Mouse (Mus musculus) kidney, adult 2 months (tissue): ENCODE measurements at regions not wholly inside any gene's neighbourhood (a gene's known extent, or its start where the extent isn't known, plus 50 kb on each side); places are given as distances from the start of the nearest gene placed in this dataset.
A peak's percentile ranks its signal among the peaks of the same experiment; 100 is the strongest.

ENCODE experiments used
- DNase-seq: peaks from one replicate; pipeline ENCODE4 v3.0.0; 2021
- H3K27ac ChIP-seq: fragments of 200-500 bp; 2 replicates; pipeline ENCODE4 v1.5.1; 2012; ENCODE audit warnings: low read depth, low read length, control low read depth, inconsistent platforms; ENCODE audit not compliant: insufficient read depth
- H3K27me3 ChIP-seq: fragments of 200-500 bp; replicated peaks from 2 replicates; pipeline ENCODE4 v1.6.1; 2012; ENCODE audit warnings: mild to moderate bottlenecking, moderate library complexity, low read length, inconsistent platforms; ENCODE audit not compliant: control insufficient read depth, insufficient read depth
- H3K36me3 ChIP-seq: fragments of 200-500 bp; 2 replicates; pipeline ENCODE4 v1.6.1; 2012; ENCODE audit warnings: mild to moderate bottlenecking, moderate library complexity, low read length, inconsistent platforms; ENCODE audit not compliant: control insufficient read depth, insufficient read depth
- H3K4me1 ChIP-seq: fragments of 200-500 bp; 2 replicates; pipeline ENCODE4 v1.6.1; 2011; ENCODE audit warnings: low read length; ENCODE audit not compliant: control insufficient read depth, insufficient read depth
- H3K4me3 ChIP-seq: fragments of 200-500 bp; 2 replicates; pipeline ENCODE4 v1.5.1; 2011; ENCODE audit warnings: mild to moderate bottlenecking, low read depth, low read length, control low read depth; ENCODE audit not compliant: insufficient read depth
- CTCF ChIP-seq: fragments of 200-500 bp; conservative IDR thresholded peaks from 2 replicates; pipeline ENCODE4 v1.5.1; 2011; ENCODE audit warnings: low read depth, mild to moderate bottlenecking, control low read depth, low read length, moderate library complexity, mixed read lengths; ENCODE audit not compliant: insufficient read depth, insufficient read length
- POLR2A ChIP-seq: fragments of 200-500 bp; IDR thresholded peaks from one replicate; pipeline ENCODE4 v1.6.1; 2011; ENCODE audit warnings: low read depth, low read length, control low read depth
- WGBS: fragments of 180-500 bp; shearing (Covaris S2); methylation state at CpG from one replicate; pipeline ENCODE4 v1.1.7; 2018; 5-methylcytosine and 5-hydroxymethylcytosine counted together

- Histone ChIP-seq H3K4me1 (peaks cover 9% of the 10 kb centered on the region), H3K36me3 (no peaks in the 10 kb centered on the region), H3K27me3 (no peaks in the 10 kb centered on the region), H3K4me3 (no peak overlapping the region), H3K27ac (peak overlapping the region; percentile 36; the same call in 1 of the 2 replicates)
- 57% methylated on average over 11 of the region's 11 CpGs for WGBS
- no peak for TF ChIP-seq POLR2A
- TF ChIP-seq CTCF: no peak
- peak; percentile 35 for DNase-seq
Measured at GRCm38 (mm10) chr12:54459462-54460134, 196.8 kb downstream of the Sptssa start.

- H3K27me3 ChIP-seq: no peaks in the 10 kb centered on the region
- no peak for DNase-seq
- H3K36me3 ChIP-seq: no peaks in the 10 kb centered on the region
- TF ChIP-seq POLR2A (no peak), CTCF (no peak)
- 89% methylated on average over 8 of the region's 8 CpGs for WGBS
- no peak overlapping the region for H3K27ac ChIP-seq
- H3K4me1 ChIP-seq: peaks cover 7% of the 10 kb centered on the region
- H3K4me3 ChIP-seq: no peak overlapping the region
Measured at GRCm38 (mm10) chr12:54456731-54457130, 199.6 kb downstream of the Sptssa start.

DNA sequence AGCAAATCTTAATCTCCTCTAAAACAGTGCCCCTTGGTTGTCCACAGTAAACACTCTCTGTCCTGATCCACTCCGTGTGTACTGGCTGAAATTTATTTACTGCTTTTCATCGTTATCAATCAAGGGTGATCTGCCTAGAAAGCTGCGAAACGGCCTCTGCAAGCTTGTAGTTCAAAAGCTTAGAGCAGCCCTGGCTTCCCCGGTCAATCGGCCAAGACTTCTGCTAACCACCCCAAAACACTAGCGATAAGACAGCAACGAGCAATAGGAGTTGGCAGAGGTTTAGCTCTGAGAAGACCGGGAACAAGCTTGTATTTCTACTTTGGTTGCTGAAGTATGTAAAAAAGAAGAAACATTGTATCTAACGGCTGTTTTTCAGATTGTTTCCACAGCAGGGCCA lies 201.8 kb downstream of the Sptssa start:
- no peak for TF ChIP-seq POLR2A
- TF ChIP-seq CTCF: no peak
- Histone ChIP-seq H3K4me1 (peaks cover 5% of the 10 kb centered on the region), H3K36me3 (no peaks in the 10 kb centered on the region), H3K27ac (no peak overlapping the region), H3K27me3 (no peaks in the 10 kb centered on the region), H3K4me3 (no peak overlapping the region)
- no peak for DNase-seq
- 70% methylated on average over 10 of the region's 10 CpGs for WGBS

- TF ChIP-seq POLR2A (no peak), CTCF (no peak)
- WGBS: 48% methylated on average over 4 of the region's 4 CpGs
- Histone ChIP-seq H3K4me1 (no peaks in the 10 kb centered on the region), H3K36me3 (no peaks in the 10 kb centered on the region), H3K27me3 (no peaks in the 10 kb centered on the region), H3K27ac (no peak overlapping the region), H3K4me3 (no peak overlapping the region)
- no peak for DNase-seq
Measured at GRCm38 (mm10) chr12:54453343-54453742, 203.0 kb downstream of the Sptssa start.

DNA sequence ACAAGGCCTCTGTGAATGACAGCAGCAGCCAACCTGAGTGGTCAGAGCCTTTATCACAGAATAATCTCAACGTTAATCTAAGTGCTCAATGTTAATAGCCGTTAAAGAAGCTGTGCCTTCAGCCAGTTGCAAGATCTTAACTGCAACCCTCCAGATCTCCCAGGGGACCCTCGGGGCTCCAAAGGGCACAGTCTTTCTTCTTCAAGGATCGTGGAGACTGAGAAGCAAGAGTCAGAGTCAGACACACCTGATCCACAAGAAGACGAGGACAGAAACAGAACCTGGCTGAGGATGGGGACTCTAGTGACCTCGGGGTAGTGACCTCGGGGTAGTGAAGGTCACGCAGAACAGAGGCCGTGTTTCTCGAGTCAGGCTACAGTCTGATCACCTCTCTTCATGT lies 206.0 kb downstream of the Sptssa start:
- H3K36me3 ChIP-seq: no peaks in the 10 kb centered on the region
- no peak for DNase-seq
- H3K4me3 ChIP-seq: no peak overlapping the region
- H3K4me1 ChIP-seq: 0 out of 2 replicates have a peak, but pooled peaks cover 5% of the 10 kb centered on the region
- no peaks in the 10 kb centered on the region for H3K27me3 ChIP-seq
- H3K27ac ChIP-seq: no peak overlapping the region
- WGBS: 60% methylated on average over 10 of the region's 10 CpGs
- no peak for TF ChIP-seq CTCF
- no peak for TF ChIP-seq POLR2A

GRCm38 (mm10) chr12:54448221-54448620 lies 208.2 kb downstream of the Sptssa start:
- TF ChIP-seq CTCF: no peak
- no peak for TF ChIP-seq POLR2A
- Histone ChIP-seq H3K4me1 (0 out of 2 replicates have a peak, but pooled peaks cover 10% of the 10 kb centered on the region), H3K27ac (no peak overlapping the region), H3K27me3 (no peaks in the 10 kb centered on the region), H3K4me3 (no peak overlapping the region), H3K36me3 (no peaks in the 10 kb centered on the region)
- 71% methylated on average over 2 of the region's 2 CpGs for WGBS
- peak; percentile 84 for DNase-seq

- H3K36me3 ChIP-seq: no peaks in the 10 kb centered on the region
- TF ChIP-seq POLR2A: no peak
- no peak for TF ChIP-seq CTCF
- DNase-seq: no peak
- H3K4me3 ChIP-seq: no peak overlapping the region
- H3K4me1 ChIP-seq: 0 out of 2 replicates have a peak, but pooled peaks cover 12% of the 10 kb centered on the region
- H3K27ac ChIP-seq: peak overlapping the region; percentile 10; the same call in 1 of the 2 replicates
- no peaks in the 10 kb centered on the region for H3K27me3 ChIP-seq
- 43% methylated on average over 3 of the region's 3 CpGs for WGBS
Measured at GRCm38 (mm10) chr12:54447354-54447753, 209.0 kb downstream of the Sptssa start.

DNA sequence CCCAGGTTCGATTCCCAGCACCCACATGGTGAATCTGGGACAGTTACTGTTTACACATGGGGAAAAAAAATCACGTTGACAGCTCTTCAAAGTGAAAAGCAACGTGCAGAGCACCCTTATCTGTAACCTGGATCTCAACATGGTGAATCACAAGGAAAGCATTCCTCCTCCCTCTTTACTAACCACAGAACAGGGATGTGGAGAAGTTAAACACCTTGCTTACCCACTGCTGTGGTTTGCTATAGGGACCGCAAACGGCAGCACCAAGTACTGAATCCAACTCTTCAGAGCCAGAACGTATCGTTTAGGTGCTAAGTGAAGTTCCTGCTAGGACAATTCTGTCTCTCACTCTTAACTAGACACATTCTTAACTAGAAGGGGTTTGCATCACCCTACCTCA lies 210.0 kb downstream of the Sptssa start:
- no peak overlapping the region for H3K4me3 ChIP-seq
- 91% methylated on average over 7 of the region's 7 CpGs for WGBS

More for the DNA sequence above, 210.0 kb downstream of the Sptssa start:
- H3K4me1 ChIP-seq: peaks cover 15% of the 10 kb centered on the region; the same call in 1 of the 2 replicates
- H3K27ac ChIP-seq: no peak overlapping the region
- no peak for TF ChIP-seq POLR2A
- TF ChIP-seq CTCF: no peak
- DNase-seq: no peak
- no peaks in the 10 kb centered on the region for H3K27me3 ChIP-seq
- no peaks in the 10 kb centered on the region for H3K36me3 ChIP-seq
